Mouse (Mus musculus): Measurements from ENCODE around the gene Efhc1.
A peak's percentile ranks its signal among the peaks of the same experiment; 100 is the strongest.

The Efhc1 gene

DNA sequence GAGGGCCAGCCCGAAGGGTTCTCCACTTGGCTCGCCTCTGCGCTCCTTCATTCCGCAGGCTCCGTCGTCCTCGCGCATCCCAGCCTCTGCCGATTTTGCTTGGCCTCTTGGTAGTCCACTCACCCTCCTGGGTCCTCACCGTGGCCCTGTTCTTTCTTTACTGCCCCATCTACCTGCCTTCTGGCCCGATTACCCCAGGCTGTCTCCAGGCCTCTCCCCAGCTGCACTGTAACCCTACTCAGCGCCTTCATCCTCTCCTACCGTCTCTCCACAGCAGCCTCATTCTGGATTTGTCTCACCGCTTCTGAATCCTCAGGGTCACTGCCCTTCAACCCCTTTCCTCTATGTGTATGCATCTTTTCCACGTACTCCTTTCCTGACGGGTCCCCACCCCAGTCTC lies 373 bp downstream of the Efhc1 start:
- no peak for DNase-seq

DNA sequence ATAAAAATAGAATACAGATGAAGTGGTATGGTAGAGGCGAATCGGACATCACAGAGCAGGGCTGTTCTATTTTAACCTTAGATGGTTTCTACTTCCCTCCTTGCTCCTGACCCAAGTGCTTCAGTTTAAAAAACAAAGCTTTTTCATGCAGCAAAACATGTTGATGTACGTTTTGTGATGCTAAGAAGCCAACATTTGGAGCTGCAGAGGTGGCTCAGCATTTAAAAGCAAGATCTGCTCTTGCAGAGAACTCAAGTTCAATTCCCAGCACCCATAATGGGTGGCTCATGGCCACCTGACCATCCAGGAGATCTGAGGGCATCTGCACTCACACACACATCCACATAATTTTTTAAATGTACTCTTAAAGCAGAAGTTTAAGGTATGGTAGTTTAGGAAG lies 3.5 kb downstream of the Efhc1 start:
- DNase-seq, result no peak

DNA sequence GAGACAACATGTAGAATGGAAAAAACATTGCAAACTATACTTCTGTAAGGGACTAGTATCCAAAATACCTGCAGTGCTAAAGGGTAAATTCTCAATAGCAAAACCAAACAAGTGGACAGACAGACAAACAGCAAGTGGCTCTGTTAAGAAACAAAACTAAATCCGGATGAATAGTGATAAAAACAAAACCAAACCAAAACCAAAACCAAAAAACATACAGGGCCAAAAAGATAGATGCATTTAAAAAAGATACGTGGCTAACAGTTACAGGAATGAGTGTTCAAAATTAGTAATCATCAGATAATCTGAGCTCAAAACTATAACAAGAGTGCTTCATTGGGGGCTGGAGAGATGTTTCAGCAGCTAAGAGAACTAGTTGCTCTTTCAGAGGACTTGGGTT lies 18.2 kb downstream of the Efhc1 start:
- no peak for DNase-seq

- no peak for DNase-seq
Measured at GRCm38 (mm10) chr1:20973389-20973788, 22.0 kb downstream of the Efhc1 start.

GRCm38 (mm10) chr1:20974341-20975135 lies 23.1 kb downstream of the Efhc1 start:
- no peak for DNase-seq

DNA sequence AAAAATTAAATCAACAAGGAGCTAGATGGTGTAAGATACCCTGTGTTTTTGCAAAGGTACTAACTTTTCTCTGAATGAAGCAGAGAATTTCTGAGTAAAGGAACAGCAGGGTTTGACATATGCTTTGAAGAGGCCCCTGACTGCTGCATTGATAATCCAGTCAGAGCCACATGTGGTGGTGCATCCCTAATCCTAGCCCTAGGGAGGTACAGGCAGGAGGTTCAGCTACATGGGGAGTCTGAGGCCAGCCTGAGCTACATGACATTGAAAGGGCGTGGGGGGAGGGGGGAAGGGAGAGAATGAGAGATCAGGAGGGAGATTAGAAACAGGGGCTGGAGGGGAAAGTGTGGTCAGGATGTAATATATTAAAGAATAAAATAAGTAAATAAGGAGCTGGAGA lies 29.1 kb downstream of the Efhc1 start:
- no peak for DNase-seq

GRCm38 (mm10) chr1:20981764-20982163 lies 30.3 kb downstream of the Efhc1 start:
- no peak for DNase-seq

GRCm38 (mm10) chr1:20984103-20984502 lies 32.7 kb downstream of the Efhc1 start:
- DNase-seq, result no peak

DNA sequence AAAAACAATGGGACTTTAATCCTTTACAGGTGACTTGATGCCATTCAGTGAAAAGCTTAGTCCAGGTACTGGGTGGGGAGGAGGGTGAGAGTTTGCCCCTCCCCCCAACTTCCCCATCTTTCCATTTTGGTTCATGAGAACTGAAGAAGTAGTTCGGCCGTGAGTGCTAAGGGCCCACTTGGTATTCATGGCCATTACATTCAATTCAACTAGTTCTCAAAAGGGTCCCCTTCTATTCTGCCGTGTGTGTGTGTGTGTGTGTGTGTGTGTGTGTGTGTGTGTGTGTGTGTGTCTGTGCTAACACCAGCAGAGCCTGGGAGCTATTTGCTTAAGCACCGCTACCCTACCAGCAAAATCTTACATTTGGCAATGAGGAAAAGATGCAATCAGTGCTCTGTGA lies 33.2 kb downstream of the Efhc1 start:
- DNase-seq, result no peak

DNA sequence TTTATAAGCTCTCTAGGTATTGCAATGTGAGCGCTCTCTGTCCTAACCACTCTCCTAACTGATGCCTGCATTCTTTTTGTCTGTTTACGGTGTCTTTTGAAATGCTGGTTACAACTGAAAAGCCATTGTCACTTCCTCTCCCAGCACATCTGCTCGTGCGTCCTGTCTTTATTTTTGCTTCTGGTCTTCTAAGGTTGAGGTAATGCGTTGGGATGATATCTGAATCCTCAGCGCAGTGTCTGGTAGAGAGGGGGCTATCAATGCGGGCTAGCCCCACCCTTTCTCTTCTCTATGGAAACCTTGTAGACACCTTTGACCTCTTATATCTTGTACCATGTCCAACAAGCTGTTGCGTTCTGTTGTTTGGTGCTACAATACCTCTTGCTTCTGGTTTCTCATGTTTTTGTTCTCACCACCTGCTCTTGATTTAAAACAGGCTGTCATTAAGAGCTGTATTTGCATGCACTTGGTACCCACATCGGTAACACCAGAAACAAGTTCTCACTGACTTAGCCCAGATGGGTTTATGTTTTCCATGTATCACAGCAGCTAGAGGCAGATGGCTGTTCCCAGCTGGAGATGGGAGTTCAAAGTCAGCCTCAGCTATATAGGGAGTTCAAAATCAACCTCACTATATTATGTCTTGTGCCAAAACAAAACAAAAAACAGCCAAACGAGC lies 35.1 kb downstream of the Efhc1 start:
- no peak for DNase-seq

GRCm38 (mm10) chr1:20989461-20990083 lies 38.1 kb downstream of the Efhc1 start:
- DNase-seq, result no peak

DNA sequence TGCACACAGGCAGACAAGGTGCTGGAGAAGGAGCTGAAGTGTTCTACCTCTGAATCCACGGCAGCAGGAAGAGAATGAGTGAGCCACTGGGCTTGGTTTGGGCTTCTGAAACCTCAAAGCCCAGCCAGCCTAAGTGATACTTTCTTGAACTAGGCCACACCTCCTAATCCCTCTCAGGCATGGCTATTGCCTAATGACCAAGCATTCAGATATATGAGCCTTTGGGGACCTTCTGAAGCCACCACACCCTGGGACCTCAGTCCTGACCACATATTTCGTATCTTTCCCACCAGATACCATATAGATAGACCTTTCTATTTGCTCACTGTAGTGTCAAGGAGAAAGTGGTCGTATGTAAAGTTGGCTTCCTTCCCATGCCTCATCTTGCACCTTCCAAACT lies 42.3 kb downstream of the Efhc1 start:
- no peak for DNase-seq

DNA sequence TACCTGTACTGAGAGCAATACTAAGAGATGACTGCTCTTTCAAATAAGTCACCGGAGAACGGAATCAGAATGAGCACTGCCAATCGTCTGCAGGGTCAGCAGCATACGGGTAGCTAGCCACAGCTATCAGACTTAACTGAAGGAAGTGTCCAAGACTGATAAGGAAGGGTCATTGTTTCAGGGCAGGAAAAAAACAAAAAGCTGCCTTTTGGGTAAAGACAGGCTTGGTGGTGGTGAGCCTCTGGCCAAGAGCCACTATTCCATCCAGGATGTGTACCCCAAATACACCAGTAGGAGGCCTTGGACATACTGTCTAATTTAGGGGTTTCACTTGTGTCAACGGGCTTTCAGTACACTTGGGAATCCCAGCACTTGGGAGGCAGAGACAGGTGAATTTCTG lies 42.9 kb downstream of the Efhc1 start:
- no peak for DNase-seq

GRCm38 (mm10) chr1:20995331-20995986 lies 44.0 kb downstream of the Efhc1 start:
- peak; percentile 59 for DNase-seq

DNA sequence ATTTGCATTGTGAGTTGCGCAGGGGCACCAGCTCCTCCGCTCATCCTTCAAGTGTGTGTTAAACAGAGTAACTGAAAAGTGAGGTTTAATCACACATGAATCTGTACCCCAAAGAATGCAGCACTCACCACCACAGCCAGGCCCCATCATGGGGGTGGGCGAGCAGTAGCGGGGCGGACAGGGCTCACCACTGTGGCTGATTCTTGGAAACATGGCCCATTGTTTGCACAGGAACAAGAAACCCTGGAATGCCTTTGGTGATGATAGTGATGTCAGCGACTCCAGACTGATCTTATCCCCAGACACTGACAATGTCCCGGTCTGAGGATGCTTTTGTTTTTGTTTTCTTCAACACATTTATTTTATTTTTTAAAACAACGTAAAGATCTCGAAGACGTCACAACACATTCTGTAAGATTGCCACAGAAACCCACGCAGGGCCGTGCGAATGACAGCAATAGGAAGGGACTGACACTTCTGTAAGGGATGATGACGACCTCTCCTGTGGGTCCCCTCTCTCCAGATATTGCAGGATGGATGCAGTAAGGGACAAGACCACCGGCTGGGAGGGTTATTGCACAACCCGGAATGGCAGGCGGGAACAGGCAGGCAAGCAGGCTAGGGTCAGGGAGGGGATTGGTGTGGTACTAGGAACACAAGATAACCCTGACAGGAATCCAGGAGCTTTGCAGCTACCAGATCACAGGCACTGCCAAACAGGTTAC lies 45.3 kb downstream of the Efhc1 start:
- no peak for DNase-seq

GRCm38 (mm10) chr1:20997328-20997689 lies 45.9 kb downstream of the Efhc1 start:
- no peak for DNase-seq

DNA sequence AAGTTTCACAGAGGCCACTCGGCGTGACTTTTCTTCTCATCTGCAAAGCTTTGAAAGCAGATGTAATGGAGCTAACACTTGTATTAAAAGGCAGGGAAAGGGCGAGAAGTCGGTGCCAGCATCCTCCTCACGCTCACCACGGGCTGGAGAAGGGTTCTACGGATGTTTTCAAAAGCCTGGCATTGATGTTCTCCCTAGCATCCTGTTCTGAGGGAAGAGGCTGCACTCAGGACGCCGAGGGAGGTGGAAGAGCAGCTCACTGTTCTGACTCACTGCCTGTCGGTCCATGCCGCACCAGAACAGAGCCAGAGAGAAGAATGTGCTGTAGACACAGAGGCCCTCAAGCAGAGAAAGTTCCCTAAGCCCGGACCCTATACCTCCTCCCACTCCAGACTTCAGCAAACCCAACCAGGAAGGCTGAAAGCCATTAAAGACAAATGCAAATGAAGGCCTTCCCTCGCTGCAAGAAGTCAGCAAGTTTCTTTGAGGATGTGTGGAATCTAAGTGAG lies 46.5 kb downstream of the Efhc1 start:
- DNase-seq, result no peak

DNA sequence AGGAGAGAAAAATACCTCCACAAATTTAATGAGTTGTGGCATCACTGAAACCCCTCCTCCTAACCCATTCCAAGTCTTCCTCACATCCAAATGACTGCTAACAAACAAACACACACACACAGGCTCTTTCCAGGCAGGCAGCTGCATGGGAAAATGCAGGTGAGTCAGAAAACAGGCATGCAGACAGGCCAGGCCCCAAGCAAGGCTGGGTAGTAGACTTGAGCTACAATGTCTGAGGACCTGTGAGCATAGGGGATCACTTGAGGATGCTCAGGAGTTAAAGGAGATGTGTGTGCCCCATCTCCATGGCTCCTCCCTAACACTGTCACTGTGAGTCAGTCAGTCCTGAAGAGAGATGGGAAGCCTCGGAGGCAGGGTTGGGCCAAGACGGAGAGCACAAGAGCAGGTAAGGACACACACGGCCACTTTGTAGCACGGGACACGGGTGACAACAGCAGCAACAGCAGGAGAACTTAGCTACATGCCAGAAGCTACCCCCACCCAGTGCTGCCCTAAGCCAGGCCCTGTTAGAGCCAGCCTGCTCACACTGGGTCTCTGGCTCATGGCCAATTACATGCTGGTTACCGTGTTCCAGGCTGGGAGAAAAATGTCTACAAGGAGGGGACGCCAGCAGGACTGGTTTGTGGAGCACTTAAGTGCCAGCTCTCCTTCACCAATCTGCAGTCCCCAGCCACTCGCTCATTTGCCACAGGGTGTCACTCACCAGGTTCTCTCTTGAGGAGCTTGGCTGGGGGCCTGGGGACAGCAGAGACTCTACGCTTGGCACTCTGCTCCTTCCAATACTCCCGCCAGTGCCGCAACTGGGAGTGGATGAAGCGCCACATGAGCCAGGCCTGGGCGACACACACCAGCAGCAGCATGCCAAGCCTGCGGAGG lies 51.1 kb downstream of the Efhc1 start:
- DNase-seq, result peak; percentile 66

GRCm38 (mm10) chr1:21004596-21004995 lies 53.2 kb downstream of the Efhc1 start:
- no peak for DNase-seq

DNA sequence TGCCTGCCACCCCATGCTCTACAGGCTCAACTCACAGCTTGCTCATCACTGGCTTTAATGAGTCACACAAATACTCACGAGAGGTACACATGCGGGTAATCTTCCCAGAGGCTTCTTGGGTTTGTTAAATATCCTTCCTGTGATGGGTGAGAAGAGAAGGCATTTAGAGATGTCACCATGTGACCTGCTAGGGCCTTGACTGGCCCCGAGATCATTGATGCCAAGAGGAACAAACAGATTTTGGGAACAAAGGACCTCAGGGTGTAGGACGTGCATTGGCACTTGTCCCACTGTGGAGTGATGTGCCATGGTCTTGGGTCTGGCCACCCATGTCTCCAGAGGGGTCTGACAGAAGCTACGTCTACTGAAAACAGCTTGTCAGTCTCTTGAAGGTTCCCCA lies 55.3 kb downstream of the Efhc1 start:
- no peak for DNase-seq

- DNase-seq, result no peak
Measured at GRCm38 (mm10) chr1:21007941-21008701, 56.7 kb downstream of the Efhc1 start.

Measured in cerebellum, adult 11-12 months (tissue).